Mouse (Mus musculus): ENCODE results near the gene Slc25a47. TPM values are rescaled to one million over a fixed set of nuclear protein-coding genes. Genes with fewer than 3 reads are reported as not detected.

The Slc25a47 gene
- polyA plus RNA-seq, 3 experiments from 2014 or later = 0.83 to 1.0 (median 0.99) TPM

DNA sequence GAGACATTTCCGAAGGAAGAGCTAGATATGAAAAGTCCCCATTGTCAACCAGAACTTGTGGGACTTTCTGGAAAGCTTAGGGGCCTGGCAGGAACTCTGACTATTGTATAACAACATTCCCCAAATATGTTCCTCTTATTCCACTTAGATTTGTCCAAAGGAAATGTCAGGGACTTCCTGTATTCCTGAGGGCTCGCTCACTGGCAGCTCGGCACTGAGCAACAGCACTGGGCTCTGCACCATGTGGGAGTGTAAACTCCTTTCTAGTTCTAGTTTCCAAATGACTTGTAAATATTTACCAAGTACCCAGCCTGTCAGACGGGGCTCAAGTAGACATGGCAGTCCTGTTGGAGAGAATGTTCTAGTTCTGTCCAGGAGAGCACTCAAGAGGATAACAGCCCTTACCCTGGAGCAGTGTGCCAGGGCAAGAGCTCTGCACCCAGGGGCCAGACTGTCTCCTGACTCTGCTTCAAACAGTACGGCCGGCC is 29.2 kb downstream of the Slc25a47 start:
- ATAC-seq = no peak

DNA sequence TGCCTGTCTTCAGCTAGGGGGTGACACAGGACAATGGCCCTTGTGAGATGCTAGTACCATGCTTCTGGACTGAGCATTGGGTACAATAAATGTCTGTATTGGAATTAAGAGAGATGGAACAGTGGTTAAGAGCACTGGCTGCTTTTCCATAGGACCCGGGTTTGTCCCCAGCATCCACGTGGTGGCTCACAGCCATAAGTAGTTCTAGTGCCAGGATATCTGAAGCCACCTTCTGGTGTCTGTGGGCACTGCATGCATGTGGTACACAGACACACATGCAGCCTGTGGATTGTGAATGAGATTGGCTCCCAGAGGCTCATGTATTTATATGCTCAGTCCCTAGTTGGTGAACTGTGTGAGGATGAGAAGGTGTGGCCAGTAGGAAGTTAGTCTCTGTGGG is 33.7 kb downstream of the Slc25a47 start:
- ATAC-seq = no peak

DNA sequence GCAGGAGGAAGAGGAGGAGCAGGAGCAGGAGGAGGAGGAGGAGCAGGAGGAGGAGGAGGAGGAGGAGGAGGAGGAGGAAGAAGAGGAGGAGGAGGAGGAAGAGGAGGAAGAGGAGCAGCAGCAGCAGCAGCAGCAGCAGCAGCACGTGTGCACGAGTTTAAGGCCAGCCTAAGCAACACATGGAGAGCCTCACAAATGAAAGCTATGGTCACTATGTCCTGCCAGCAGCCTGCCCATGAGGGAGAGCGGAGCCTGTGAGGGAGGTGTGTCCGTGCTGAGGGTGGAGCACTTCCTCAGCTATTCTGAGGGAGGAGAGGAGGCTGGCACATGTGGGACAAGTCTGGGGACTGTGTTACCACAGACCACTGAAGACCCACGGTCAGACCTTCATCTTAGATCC is 37.3 kb downstream of the Slc25a47 start:
- no peak for ATAC-seq

DNA sequence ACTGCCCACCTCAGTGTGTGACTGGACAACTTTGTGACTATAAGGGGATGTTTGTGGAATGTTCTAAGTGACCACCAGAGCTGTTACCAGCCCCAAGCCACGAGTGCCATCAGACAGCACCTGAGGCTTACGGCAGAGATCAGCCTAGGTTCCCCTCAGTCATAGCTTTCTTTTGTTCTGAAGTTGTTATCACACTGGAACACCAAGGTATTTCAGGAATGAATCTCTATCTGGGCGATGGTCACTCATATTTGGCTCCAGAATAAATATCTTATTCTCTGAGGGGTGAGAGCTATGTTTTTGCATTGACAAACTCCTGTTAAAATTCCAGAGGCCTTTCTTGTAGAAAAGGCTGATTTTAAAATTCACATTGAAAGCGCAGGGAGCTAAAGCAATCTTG is 43.3 kb downstream of the Slc25a47 start:
- no peak for ATAC-seq

DNA sequence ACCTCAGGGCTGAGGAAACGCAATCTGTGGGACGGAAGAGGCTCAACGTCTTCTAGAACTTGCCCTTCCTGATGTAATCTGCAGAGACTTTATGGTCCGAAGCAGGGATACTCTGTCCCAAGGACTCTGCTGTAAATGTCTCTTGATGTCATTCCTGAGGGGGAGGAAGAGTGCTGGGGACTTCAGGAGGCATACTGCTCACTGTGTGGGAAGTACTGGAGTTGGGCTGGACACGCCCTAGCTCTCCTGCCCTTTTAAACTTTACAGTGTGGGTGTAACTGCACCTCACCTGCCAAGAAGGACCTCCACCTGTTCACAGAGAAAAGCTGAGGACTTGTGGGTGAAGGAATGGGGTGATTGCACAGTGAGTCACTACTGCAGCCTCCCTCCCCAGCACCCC is 44.8 kb downstream of the Slc25a47 start:
- no peak for ATAC-seq

DNA sequence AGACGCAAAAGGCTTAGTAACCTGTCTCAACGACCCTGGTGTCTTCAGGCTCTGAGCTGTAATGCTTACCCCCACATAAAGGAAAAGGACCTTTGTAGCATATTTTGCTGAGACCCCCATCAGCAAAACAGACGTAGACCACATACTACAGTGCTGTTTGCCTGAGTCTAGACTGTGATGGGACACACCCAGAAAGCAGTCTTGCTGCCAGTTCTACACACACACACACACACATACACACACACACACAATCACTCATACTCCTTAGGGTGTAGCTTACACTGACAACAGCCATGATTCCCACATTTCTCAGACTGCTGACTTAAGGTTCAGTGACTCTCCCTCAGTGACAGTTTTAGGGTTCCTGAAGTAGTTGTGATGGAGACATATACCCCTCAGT is 45.3 kb downstream of the Slc25a47 start:
- ATAC-seq = no peak

DNA sequence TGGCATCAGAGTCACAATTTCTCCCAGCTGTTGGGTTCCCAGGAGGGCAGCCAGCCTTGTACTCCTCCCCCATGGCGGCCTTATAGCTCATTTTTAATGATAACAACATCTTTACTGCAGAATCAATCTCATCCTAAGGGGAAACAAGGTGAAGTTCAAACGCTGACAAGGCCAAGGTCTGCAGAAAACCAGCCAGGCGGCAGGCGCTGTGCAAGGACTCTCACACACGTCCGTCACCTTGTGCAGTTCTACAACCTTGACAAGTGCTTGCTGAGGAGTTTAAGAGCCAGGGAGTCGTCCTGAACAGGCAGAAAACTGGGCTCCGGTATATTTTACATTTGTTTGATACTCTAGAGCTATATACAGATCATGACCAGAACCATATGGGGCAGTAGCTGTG is 46.9 kb downstream of the Slc25a47 start:
- ATAC-seq = no peak

DNA sequence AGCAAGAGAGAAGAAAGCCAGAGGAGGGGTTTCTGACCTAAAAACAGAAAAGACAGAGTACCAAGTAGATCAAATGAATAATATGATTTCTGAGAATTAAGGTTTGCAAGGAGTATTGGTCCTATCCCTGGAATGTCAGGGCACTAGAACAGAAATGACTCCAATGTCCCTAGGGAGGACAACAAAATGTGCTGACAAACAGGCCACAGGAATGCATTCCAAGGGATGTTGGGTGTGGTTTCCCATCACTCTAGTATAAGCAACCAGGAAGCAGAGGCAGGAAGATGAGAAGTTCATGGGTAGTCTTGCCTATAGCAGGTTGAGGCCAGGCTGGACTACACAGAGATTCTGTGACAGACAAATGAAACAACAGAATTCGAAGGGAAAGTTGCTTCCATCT is 50.1 kb downstream of the Slc25a47 start:
- ATAC-seq = no peak

DNA sequence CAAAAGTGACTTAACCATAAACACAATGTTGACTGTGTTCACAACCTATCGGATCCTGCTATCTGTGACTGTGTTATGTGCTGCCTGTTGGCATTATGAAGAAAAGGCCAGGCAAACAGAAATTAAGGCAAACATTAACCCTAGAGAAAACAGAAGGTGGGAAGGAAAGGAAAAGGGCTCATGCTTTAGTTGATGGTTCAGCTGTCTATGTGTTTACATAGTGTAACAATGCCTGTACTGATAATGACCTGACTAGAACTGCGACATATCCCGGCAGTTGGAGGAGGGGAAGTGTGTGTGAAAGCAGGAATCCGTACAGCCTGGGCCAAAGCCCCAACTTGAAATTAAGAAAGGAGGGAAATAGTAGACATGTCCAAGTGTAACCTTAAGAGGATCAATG is 51.2 kb downstream of the Slc25a47 start:
- no peak for ATAC-seq

DNA sequence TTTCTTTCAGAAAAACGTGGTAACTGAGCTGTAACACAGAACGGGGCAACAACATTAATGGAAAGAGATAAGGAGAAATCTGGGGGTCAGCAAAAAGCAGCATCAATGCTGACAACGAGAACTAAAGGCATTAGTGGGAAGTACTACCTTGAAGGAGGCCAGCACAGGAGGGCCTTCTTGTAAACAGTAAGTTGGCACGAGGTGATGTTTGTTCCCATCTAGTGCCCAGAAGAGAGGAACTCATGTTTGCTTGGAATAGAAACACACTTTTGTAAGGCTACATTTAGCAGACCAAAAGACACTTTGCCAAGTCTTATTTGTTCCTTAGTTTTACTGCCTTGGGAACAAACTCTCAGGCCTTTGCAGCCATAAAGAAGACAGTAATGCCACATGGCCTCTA is 52.8 kb downstream of the Slc25a47 start:
- ATAC-seq = no peak

DNA sequence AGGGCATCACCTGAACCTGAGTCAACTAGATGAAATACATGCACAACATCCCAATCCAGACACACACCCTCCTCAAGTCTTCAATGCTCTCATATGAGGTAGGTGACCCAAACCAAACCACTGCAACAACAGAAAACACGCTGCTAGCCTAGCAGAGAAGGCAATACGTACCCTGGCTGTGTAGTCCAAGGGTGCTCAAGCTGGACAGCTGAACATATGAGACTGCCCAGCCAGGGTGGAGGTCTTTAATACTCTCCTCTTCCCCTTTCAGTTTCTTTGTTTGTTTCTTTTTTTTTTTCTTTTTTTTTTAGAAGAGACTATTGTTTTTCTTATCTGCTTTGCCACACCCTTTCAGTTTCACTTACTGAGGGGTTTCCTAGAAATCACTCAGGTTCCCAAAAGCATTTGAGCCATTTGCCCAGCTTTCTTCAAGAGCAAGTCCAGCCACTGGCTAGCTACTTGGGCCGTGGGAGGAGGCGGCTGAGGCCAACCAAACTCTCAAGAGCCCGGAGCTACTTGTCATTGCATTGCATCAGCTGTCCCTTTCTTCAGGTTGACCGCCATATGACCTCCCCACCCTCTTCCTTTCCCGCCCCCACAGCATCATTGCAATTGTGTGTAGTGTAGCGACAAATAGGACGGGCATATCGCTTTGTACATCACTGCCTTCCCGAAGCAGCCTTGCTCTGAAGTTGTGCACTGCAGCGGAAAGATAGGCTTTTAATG is 57.3 kb downstream of the Slc25a47 start, which contains the start of gene Wdr25:
Wdr25 (plus strand) TSS at position 643 of the 726 bp plus-strand sequence.
- peak; percentile 35 for ATAC-seq

DNA sequence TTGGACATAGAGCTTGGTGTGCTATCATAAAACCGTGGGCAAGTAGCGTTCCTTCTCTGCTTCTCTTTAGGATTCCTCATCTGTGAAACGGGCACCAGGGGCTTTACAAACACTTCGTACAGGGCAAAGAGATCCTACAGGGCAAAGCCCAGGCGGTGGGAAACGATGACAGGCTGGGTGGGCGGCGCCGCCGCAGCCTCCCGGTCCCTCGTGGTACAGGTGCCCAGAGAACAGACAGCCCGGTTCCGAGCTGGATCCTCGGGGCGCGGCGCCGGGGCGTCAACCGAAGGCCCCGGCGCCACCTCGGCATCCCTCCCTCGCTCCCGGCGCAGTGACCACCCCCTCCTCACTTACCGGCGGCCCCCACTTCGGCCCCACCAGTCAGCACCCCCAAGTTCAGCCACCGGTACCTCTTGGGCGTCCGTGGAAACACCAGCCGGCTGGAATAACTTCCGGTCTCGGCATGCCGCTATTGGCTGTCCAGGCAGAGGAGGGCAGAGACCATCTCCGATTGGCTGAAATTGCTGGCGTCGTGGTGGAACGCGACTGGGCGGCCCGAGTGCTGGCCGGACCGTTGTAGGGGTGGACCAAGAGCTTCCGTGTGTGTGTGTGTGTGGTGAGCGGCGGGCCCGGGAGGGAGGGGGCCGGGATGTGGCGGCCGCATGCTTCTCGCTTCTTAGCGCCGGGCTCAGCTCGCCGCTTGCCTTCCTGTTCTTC is 58.0 kb downstream of the Slc25a47 start, which contains the start of gene Wars:
Wars (minus strand) TSS at position 460 of the 717 bp plus-strand sequence.
- peak; percentile 86 for ATAC-seq

DNA sequence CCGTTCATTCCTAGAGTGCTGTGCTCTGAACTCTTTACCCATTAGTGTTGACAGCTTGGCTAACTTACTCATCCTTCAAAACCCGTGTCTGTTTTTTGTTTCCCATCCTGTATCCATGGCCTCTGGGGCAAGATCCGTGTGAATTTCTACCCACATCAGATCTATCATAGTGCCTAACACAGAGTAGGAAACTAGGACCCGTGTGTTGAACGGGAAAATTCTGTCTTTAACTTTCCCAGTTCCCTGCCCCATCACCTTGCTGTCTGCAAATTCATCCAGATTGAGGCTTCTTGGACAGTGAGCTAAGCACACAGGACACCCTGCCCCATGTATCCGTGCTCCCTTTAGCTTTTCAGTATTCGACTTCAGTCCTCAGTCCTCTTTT is 58.6 kb downstream of the Slc25a47 start:
- no peak for ATAC-seq

DNA sequence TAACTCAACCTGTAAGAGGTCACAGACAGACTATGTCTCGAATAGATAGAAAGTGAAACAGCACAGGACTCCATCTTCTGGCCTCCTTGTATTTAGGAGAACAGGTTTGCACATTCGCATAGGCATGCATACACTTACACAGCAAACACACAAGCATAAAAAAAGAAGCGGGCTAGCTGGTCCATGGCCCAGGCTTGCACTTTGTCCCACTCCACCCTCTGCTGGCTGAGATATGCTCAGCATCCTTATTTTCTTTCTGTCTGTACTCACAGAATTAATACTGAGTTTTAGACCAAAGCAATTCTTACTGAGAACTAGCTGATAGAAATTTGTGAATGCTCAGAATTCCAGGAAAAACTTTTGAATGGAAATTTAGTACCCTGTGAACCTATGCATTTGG is 60.2 kb downstream of the Slc25a47 start:
- ATAC-seq = no peak

DNA sequence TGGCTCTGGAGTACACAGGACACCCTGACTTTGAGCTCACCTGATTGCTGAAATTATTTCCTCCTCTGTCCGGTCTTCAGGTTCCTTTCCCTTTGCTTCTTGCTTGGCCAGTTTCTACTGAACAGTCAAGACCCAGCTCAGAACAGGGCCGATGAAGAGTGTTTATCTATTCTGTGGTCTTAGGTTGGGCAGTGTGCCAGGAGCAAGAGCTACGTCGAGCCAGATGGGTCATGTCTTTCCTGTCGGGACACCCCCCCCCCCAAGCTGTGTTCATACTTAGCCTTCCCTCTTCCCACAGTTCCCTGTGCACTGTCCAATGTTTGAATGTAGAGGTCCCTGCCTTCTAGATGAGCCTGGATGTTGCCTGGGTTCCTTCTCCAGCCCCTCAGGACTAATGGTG is 65.5 kb downstream of the Slc25a47 start:
- ATAC-seq = no peak

DNA sequence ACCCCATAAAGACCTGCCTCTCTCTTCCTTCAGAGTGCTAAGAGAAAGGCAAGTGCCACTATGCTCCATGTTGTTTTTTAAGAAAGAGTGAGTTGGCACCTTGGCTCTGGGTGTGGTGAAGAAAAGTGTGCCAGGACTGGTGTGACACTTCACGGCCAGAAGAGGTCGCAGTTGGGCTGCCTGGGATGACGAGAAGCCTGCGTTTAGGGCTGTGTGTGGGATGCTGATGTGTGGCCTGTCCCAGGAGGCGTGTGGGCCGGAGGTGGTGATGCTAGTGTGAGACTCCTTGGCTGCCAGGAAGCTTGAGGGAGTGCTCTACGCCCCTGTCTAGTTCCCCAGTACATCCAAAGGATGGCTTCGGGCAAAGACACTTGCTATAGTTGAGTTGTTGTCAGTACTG is 67.1 kb downstream of the Slc25a47 start:
- peak; percentile 64 for ATAC-seq

DNA sequence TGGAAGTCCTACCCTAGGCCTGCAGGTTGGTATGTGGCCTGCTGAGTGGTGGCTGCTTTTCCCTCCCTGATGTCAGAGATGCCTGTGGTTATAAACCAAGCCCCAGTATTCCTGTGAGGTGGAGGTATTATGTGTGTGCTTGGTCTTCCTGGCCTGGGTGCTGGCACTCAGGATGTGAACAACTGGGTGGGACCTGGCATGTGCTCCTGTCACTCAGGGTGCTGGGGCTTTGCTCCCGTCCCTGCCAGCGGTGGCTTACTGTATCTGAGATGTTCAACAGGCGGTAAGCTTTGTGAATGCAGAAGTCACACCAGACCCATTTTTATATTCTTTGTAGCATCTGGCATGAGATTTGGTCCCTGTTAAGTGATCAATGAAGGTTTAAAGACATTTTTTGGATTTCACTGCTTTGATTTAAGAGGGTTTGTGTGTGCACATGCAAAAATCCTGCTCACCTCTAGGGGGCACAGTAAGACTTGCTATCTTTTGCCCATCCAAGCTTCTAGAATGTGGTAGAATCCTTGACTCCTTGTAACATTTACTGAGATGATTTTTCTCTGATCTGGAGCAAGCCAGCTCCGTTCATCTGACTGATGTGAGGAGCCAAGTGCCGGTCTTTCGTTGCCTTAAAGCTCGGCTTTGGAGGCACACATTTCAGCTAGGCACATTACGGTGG is 67.9 kb downstream of the Slc25a47 start:
- ATAC-seq = no peak

DNA sequence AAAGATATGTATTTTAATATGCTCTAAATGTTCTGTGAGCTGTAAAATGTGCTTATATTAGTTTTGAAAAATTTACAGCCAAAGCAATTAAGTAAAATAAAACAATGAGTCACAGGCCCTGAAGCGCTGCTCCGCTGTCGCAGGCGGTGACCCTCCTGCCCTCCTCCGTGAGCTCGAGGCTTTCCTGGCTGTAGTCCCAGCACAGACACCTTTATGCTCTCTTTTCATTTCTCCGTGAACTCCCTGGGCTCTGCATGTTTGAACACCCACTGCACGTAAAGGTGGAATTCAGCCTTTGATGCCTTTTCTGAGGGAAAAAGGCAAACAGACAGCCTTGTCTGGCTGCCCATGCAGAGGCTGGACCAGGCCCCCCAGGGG is 68.4 kb downstream of the Slc25a47 start:
- ATAC-seq = no peak

DNA sequence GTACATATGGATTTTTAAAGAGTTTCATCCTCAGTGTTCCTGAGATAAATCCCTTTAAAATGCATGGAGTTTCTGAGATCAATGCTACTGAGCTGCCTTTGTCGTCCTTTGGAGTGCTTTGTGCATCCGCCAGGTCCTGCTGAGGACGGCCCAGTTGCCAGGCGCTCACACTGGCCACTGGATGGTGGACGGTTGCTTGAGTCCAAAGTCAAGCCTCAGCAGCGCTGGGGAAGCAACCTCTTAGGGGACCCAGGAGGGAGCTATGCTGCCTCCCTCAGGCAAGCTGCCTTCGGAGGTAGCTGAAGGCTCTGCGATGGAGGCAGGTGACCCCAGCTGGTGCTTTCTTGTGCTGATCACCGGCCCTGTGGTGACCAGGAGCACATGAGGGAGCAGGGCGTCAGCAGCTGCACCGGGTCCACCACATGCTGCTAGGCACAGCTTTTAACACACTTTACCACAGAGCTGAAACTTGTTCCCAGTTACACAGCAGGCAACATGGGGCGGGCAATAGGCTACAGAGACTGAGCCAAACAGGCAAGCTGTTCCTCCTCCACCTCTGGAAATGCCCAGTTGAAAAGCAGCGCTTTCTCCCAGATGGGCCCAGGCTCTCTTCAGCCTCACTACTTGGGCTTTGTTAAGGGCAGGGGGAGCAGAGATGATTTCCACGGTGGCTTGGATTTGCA is 69.9 kb downstream of the Slc25a47 start:
- ATAC-seq = no peak

DNA sequence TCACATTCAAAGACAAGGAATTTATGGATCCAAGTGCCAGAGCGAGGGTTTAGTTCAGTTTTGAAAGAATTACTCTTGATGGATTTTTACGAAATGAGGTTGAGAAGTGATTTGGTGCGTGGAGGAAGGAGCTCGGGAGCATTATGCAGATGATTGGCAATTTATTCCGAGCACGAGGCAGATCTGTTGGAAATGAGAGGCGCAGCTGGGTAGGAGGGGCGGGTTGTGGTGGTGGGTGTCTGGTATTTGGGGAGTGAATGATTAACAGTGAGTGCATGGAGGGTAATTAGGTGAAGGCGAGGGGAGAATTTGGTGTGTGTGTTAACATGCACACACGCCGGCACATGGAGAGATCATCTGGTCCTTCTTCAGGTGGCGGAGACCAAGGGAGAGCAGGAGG is 70.6 kb downstream of the Slc25a47 start:
- no peak for ATAC-seq

All from inflammation-experienced regulatory T-cells, adult 6 months (primary cell).